Mouse (Mus musculus) small intestine, adult 2 months (tissue): ENCODE data around the gene Ufc1. TPM values are rescaled to one million over a fixed set of nuclear protein-coding genes. Genes with fewer than 3 reads are reported as not detected.
A peak's percentile ranks its signal among the peaks of the same experiment; 100 is the strongest.

Source experiments
- H3K27ac ChIP-seq: fragments of 200-500 bp; 2 replicates; pipeline ENCODE4 v1.5.1; 2012; ENCODE audit warnings: low read depth, low read length, control low read depth, inconsistent platforms; ENCODE audit not compliant: insufficient read depth
- H3K27me3 ChIP-seq: fragments of 200-500 bp; 2 replicates; pipeline ENCODE4 v1.6.1; 2012; ENCODE audit warnings: mild to moderate bottlenecking, moderate library complexity, low read length, inconsistent platforms; ENCODE audit not compliant: control insufficient read depth, insufficient read depth
- H3K36me3 ChIP-seq: fragments of 200-500 bp; 2 replicates; pipeline ENCODE4 v1.6.1; 2012; ENCODE audit warnings: mild to moderate bottlenecking, low read length, control low read depth, inconsistent platforms; ENCODE audit not compliant: control insufficient read depth, insufficient read depth
- H3K4me1 ChIP-seq: fragments of 200-500 bp; 2 replicates; pipeline ENCODE4 v1.6.1; 2012; ENCODE audit warnings: low read length, inconsistent platforms, mixed read lengths; ENCODE audit not compliant: control insufficient read depth, insufficient read depth, insufficient read length
- H3K4me3 ChIP-seq: fragments of 200-500 bp; 2 replicates; pipeline ENCODE4 v1.5.1; 2012; ENCODE audit warnings: low read depth, mild to moderate bottlenecking, control low read depth, inconsistent platforms, low read length, moderate library complexity
- CTCF ChIP-seq: fragments of 200-500 bp; IDR thresholded peaks from 2 replicates; pipeline ENCODE4 v1.5.1; 2012; ENCODE audit warnings: low read depth, mild to moderate bottlenecking, control low read depth, inconsistent platforms, low read length, moderate library complexity, mixed read lengths; ENCODE audit not compliant: insufficient replicate concordance, insufficient read length; ENCODE audit errors: extremely low read depth
- POLR2A ChIP-seq: fragments of 200-500 bp; IDR thresholded peaks from 2 replicates; pipeline ENCODE4 v1.6.1; 2012; ENCODE audit warnings: low read depth, mild to moderate bottlenecking, control low read depth, inconsistent platforms, low read length, moderate library complexity
- WGBS: fragments of 180-500 bp; shearing (Covaris S2); methylation state at CpG from one replicate; pipeline ENCODE4 v1.1.7; 2018; 5-methylcytosine and 5-hydroxymethylcytosine counted together
- polyA plus RNA-seq: library from polyadenylated mRNA; depleted of rRNA; stranded (reverse); fragments of >200 nt; gene quantifications from 2 replicates; pipeline ENCODE4 v1.2.3, GENCODE M21; 2012

Gene Ufc1
- polyA plus RNA-seq, 1 experiment, result 10.8 TPM

- TF ChIP-seq CTCF (no peak), POLR2A (no peak)
- Histone ChIP-seq H3K36me3 (peaks cover 50% of the 10 kb centered on the region), H3K27me3 (no peaks in the 10 kb centered on the region), H3K4me1 (peaks cover 3% of the 10 kb centered on the region; the same call in 1 of the 2 replicates), H3K4me3 (no peak overlapping the region), H3K27ac (no peak overlapping the region)
- WGBS, result 83% methylated on average over 10 of the region's 10 CpGs
Observed at GRCm38 (mm10) chr1:171277736-171278135, 17.1 kb downstream of the Ufc1 start.

- Histone ChIP-seq H3K36me3 (peaks cover 54% of the 10 kb centered on the region), H3K4me3 (no peak overlapping the region), H3K27ac (no peak overlapping the region), H3K4me1 (peaks cover 9% of the 10 kb centered on the region), H3K27me3 (no peaks in the 10 kb centered on the region)
- 91% methylated on average over 14 of the region's 14 CpGs for WGBS
- TF ChIP-seq CTCF, result no peak
- no peak for TF ChIP-seq POLR2A
Observed at GRCm38 (mm10) chr1:171276110-171276748, 18.6 kb downstream of the Ufc1 start.

GRCm38 (mm10) chr1:171275144-171275734, 19.6 kb downstream of the Ufc1 start:
- TF ChIP-seq CTCF (no peak), POLR2A (no peak)
- H3K27me3 ChIP-seq, result no peaks in the 10 kb centered on the region
- H3K36me3 ChIP-seq, result peaks cover 54% of the 10 kb centered on the region
- H3K27ac ChIP-seq, result no peak overlapping the region
- H3K4me1 ChIP-seq, result peaks cover 7% of the 10 kb centered on the region
- 70% methylated on average over 11 of the region's 11 CpGs for WGBS
- H3K4me3 ChIP-seq, result no peak overlapping the region

- 91% methylated on average over 12 of the region's 12 CpGs for WGBS
- Histone ChIP-seq H3K27me3 (no peaks in the 10 kb centered on the region), H3K27ac (no peak overlapping the region), H3K4me3 (no peak overlapping the region), H3K36me3 (peaks cover 54% of the 10 kb centered on the region), H3K4me1 (peaks cover 6% of the 10 kb centered on the region)
- no peak for TF ChIP-seq POLR2A
- no peak for TF ChIP-seq CTCF
Observed at GRCm38 (mm10) chr1:171274171-171274570, 20.7 kb downstream of the Ufc1 start.

GRCm38 (mm10) chr1:171272086-171272485, 22.7 kb downstream of the Ufc1 start:
- WGBS, result 83% methylated on average over 3 of the region's 3 CpGs
- H3K36me3 ChIP-seq, result peaks cover 45% of the 10 kb centered on the region
- H3K4me3 ChIP-seq, result no peak overlapping the region
- no peaks in the 10 kb centered on the region for H3K27me3 ChIP-seq
- TF ChIP-seq CTCF, result no peak
- TF ChIP-seq POLR2A, result no peak
- H3K27ac ChIP-seq, result no peak overlapping the region
- H3K4me1 ChIP-seq, result peaks cover 6% of the 10 kb centered on the region

- Histone ChIP-seq H3K27me3 (no peaks in the 10 kb centered on the region), H3K36me3 (peaks cover 40% of the 10 kb centered on the region), H3K27ac (no peak overlapping the region), H3K4me3 (peak overlapping the region; percentile 14), H3K4me1 (peaks cover 6% of the 10 kb centered on the region)
- WGBS, result 62% methylated on average over 10 of the region's 10 CpGs
- no peak for TF ChIP-seq CTCF
- TF ChIP-seq POLR2A, result no peak
Observed at GRCm38 (mm10) chr1:171271622-171272021, 23.2 kb downstream of the Ufc1 start.

- Histone ChIP-seq H3K27ac (peak overlapping the region; percentile 93), H3K4me1 (peaks cover 6% of the 10 kb centered on the region), H3K36me3 (peaks cover 36% of the 10 kb centered on the region), H3K4me3 (peak overlapping the region; percentile 83), H3K27me3 (no peaks in the 10 kb centered on the region)
- 17% methylated on average over 9 of the region's 9 CpGs for WGBS
- TF ChIP-seq CTCF (no peak), POLR2A (no peak)
Observed at GRCm38 (mm10) chr1:171271196-171271595, 23.6 kb downstream of the Ufc1 start.
